Mouse (Mus musculus) stomach, embryonic 14.5 days (tissue): Measurements from ENCODE around the gene Fhl2. TPM values are rescaled to one million over a fixed set of nuclear protein-coding genes. Genes with fewer than 3 reads are reported as not detected.

Experiments
- ATAC-seq: fragments of 200-750 bp; cut with Nextera tagmentation; 2 replicates; pipeline ENCODE4 v1.8.0; 2017; ENCODE audit warnings: low read depth, moderate TSS enrichment; ENCODE audit not compliant: insufficient number of reproducible peaks, insufficient read depth, low FRiP score
- H3K27ac ChIP-seq: fragments of 300-500 bp; sonication (generic); 2 replicates; pipeline ENCODE4 v1.5.1; 2014; ENCODE audit warnings: mild to moderate bottlenecking, low read length, moderate library complexity, mixed read lengths
- H3K27me3 ChIP-seq: fragments of 300-500 bp; sonication (generic); 2 replicates; pipeline ENCODE4 v1.6.1; 2014; ENCODE audit warnings: low read length, control low read depth, mixed read lengths; ENCODE audit not compliant: control insufficient read depth, insufficient read depth
- H3K36me3 ChIP-seq: fragments of 300-500 bp; sonication (generic); 2 replicates; pipeline ENCODE4 v1.6.1; 2014; ENCODE audit warnings: mild to moderate bottlenecking, control low read depth, low read length, moderate library complexity, mixed read lengths; ENCODE audit not compliant: control insufficient read depth, insufficient read depth
- H3K4me1 ChIP-seq: fragments of 300-500 bp; sonication (generic); 2 replicates; pipeline ENCODE4 v1.6.1; 2014; ENCODE audit warnings: low read length, control low read depth, mixed read lengths; ENCODE audit not compliant: control insufficient read depth, insufficient read depth
- H3K4me2 ChIP-seq: fragments of 300-500 bp; sonication (generic); replicated peaks from 2 replicates; pipeline ENCODE4 v1.6.1; 2014; ENCODE audit warnings: low read depth, low read length, control low read depth
- H3K4me3 ChIP-seq: fragments of 300-500 bp; sonication (generic); 2 replicates; pipeline ENCODE4 v1.5.1; 2014; ENCODE audit warnings: low read depth, low read length, control low read depth
- H3K9ac ChIP-seq: fragments of 300-500 bp; sonication (generic); replicated peaks from 2 replicates; pipeline ENCODE4 v1.6.1; 2014; ENCODE audit warnings: low read depth, mild to moderate bottlenecking, control low read depth, low read length, moderate library complexity, mixed read lengths
- H3K9me3 ChIP-seq: fragments of 300-500 bp; sonication (generic); 2 replicates; pipeline ENCODE4 v1.6.1; 2016; ENCODE audit warnings: low read depth, low read length, control low read depth; ENCODE audit not compliant: control insufficient read depth
- WGBS: fragments of 180-500 bp; shearing (Covaris S2); extraction: QIAGEN DNeasy Blood & Tissue Kit; methylation state at CpG from one replicate; pipeline ENCODE4 v1.1.7; 2014; 5-methylcytosine and 5-hydroxymethylcytosine counted together
- polyA plus RNA-seq: library from polyadenylated mRNA; unstranded; fragments of >200 nt; fragmentation: Nextera tagmentation; extraction: Ambion mirVana; gene quantifications from 2 replicates; pipeline ENCODE4 v1.2.1, GENCODE M21; 2014

The Fhl2 gene
- 97.4 and 105 TPM in 2 replicates for polyA plus RNA-seq

GRCm38 (mm10) chr1:43196661-43197241 is at the start of gene Fhl2:
Gene Fhl2, minus strand, starts transcription at chr1:43196984.
- no peak for ATAC-seq
- no peak within 1 kb of the TSS for H3K4me2 ChIP-seq
- H3K27ac ChIP-seq, result 0 out of 2 replicates have a peak within 1 kb of the TSS, but pooled peaks have one; percentile 16

GRCm38 (mm10) chr1:43245014-43245413 is 48.2 kb upstream of the Fhl2 start:
- Histone ChIP-seq H3K4me1 (no peaks in the 10 kb centered on the region), H3K4me2 (no peak overlapping the region), H3K36me3 (no peaks in the 10 kb centered on the region), H3K9me3 (no peaks in the 10 kb centered on the region), H3K27me3 (no peaks in the 10 kb centered on the region), H3K4me3 (no peak overlapping the region), H3K27ac (no peak overlapping the region), H3K9ac (no peak overlapping the region)
- WGBS, result 81% methylated on average over 2 of the region's 2 CpGs
- ATAC-seq, result no peak

More at GRCm38 (mm10) chr1:43196661-43197241, at the start of gene Fhl2:
- no peak within 1 kb of the TSS for H3K9ac ChIP-seq
- peaks cover 6% of the 10 kb centered on the region for H3K4me1 ChIP-seq
- H3K4me3 ChIP-seq, result no peak within 1 kb of the TSS
- no peaks in the 10 kb centered on the region for H3K27me3 ChIP-seq
- WGBS, result 67% methylated on average over 5 of the region's 5 CpGs
- H3K9me3 ChIP-seq, result no peaks in the 10 kb centered on the region
- no peaks in the 10 kb centered on the region for H3K36me3 ChIP-seq

DNA sequence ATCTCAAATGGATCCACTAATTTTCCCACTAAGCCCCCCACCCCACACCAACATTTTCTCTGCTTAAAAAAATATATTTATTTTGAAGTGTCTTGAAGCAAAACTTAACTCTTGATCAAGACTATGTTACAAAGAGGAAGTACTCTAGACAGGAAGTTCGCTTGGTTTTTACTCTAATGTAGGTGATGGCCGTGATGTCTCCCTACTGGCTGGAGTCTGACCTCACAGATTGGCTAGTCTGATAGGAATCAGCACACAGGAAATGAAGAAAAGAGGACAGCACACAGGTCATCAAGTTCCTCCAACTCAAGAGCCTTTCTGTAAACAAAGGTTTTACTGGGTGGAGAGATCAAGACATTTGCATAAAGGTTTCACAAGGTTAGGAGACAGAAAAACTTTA is 44.4 kb upstream of the Fhl2 start:
- Histone ChIP-seq H3K4me1 (no peaks in the 10 kb centered on the region), H3K4me2 (no peak overlapping the region), H3K4me3 (no peak overlapping the region), H3K9ac (no peak overlapping the region), H3K27ac (no peak overlapping the region), H3K9me3 (no peaks in the 10 kb centered on the region), H3K36me3 (no peaks in the 10 kb centered on the region), H3K27me3 (no peaks in the 10 kb centered on the region)
- WGBS, result 69% methylated on average over 2 of the region's 2 CpGs
- no peak for ATAC-seq

DNA sequence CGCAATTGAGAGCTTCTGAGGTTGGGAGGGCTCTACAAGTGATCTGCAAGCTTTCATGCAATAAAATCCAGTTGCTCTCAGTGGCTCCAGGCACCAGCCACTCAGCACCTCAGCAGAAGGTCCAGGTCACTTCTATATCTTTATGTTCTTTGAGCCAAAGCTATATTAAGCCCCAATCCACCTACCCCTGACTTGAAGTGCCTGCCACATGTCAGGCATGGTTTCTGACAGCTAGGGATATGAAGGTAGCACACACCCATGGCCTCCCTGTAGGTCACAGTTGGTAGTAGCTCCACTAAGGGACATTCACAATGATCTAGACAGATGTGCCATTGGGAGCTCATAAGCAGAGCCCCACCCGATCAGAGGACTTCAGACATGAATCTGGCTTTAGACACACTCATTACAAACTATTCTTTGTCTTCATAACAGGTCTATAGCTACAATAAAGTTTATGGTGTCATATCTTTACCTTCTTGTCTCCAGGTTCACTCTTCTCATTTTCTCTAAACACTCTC is 43.1 kb upstream of the Fhl2 start:
- Histone ChIP-seq H3K4me3 (no peak overlapping the region), H3K4me2 (no peak overlapping the region), H3K9ac (no peak overlapping the region), H3K9me3 (no peaks in the 10 kb centered on the region), H3K4me1 (no peaks in the 10 kb centered on the region), H3K27ac (no peak overlapping the region), H3K36me3 (no peaks in the 10 kb centered on the region), H3K27me3 (no peaks in the 10 kb centered on the region)
- 81% methylated on average over 2 of the region's 2 CpGs for WGBS
- no peak for ATAC-seq

DNA sequence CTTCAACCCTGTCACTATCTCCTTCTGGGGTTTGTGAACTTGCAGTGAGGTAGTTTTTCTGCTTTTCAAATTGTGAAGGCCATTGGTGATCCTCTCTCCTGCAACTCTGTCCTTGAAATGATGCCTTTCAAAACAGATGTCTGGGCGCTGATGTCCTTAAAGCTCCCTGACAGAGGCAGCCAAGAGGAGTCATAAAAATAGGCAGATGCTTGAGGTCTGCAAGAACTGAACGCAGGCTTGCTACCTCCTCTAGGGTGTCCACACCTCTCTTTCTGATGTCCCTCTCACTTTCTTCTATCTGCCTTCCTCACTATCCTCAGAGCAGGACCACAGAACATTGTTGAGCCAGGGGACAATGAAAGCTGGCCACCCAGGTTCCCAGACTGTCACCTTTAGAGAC is 41.7 kb upstream of the Fhl2 start:
- 73% methylated on average over 2 of the region's 2 CpGs for WGBS
- Histone ChIP-seq H3K4me1 (no peaks in the 10 kb centered on the region), H3K4me2 (no peak overlapping the region), H3K36me3 (no peaks in the 10 kb centered on the region), H3K4me3 (no peak overlapping the region), H3K9ac (no peak overlapping the region), H3K9me3 (no peaks in the 10 kb centered on the region), H3K27ac (no peak overlapping the region), H3K27me3 (no peaks in the 10 kb centered on the region)
- no peak for ATAC-seq

- no peaks in the 10 kb centered on the region for H3K4me1 ChIP-seq
- no peak overlapping the region for H3K27ac ChIP-seq
- no peak overlapping the region for H3K4me2 ChIP-seq
- no peaks in the 10 kb centered on the region for H3K9me3 ChIP-seq
- 87% methylated on average over 3 of the region's 3 CpGs for WGBS
- H3K9ac ChIP-seq, result no peak overlapping the region
- no peaks in the 10 kb centered on the region for H3K27me3 ChIP-seq
- no peak for ATAC-seq
- no peaks in the 10 kb centered on the region for H3K36me3 ChIP-seq
- no peak overlapping the region for H3K4me3 ChIP-seq
Measured at GRCm38 (mm10) chr1:43237360-43238235, 40.8 kb upstream of the Fhl2 start.

DNA sequence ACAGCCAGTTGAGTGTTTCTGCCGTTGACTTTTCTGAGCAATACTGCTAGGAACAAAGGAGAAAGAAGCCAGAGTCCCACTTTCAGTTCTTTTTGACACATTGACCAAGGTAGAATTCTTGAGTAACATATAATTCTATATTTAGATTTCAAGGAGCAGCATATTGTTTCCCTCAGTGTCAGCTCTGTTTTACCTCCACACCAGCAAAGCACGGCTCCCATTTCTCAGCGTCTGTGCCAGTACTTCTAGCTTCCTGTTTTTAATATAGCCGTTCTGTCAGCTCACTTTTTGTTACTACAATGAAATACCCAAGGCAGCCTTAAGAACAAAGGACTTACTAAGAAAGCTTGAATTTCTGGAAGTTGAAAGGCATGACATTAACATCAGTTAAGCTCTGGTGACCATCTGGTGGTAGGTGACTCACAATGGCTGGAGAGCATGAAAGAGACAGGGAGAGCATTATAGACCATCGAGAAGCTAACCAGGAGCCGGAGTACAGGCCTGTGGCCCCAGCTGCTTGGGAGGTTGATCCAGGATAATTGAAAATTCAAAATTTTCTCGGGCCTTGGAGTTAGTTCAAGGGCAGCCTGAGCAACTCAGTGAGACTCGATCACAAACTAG is 28.9 kb upstream of the Fhl2 start:
- H3K4me2 ChIP-seq, result no peak overlapping the region
- H3K4me3 ChIP-seq, result no peak overlapping the region
- no peaks in the 10 kb centered on the region for H3K36me3 ChIP-seq
- no peaks in the 10 kb centered on the region for H3K9me3 ChIP-seq
- no peaks in the 10 kb centered on the region for H3K27me3 ChIP-seq
- H3K4me1 ChIP-seq, result 0 out of 2 replicates have a peak, but pooled peaks cover 3% of the 10 kb centered on the region
- 49% methylated on average over 8 of the region's 8 CpGs for WGBS
- H3K9ac ChIP-seq, result no peak overlapping the region
- peak; percentile 53; the same call in 1 of the 2 replicates for ATAC-seq
- H3K27ac ChIP-seq, result peak overlapping the region; percentile 18; the same call in 1 of the 2 replicates

DNA sequence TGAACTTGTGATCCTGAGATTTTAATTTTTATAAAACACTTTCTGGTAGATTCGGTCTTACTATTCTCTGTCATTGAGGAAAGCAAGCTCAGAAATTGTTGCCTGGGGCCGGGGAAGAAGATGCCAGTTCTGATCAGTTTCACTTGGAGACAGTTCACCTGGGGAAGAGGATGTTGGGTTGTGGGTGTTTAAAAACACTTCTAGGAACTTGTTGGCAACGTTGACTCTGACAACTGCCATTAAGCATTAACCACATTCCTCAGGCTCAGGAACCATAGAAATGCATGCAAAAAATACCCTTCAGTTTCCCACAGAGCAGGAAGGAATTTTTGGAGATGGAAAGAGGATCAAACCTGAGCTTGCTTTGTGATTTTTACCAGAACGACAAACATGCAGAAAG is 28.2 kb upstream of the Fhl2 start:
- H3K4me3 ChIP-seq, result no peak overlapping the region
- no peaks in the 10 kb centered on the region for H3K9me3 ChIP-seq
- no peak overlapping the region for H3K4me2 ChIP-seq
- H3K36me3 ChIP-seq, result no peaks in the 10 kb centered on the region
- WGBS, result 66% methylated on average over 4 of the region's 4 CpGs
- H3K27ac ChIP-seq, result peak overlapping the region; percentile 4; the same call in 1 of the 2 replicates
- H3K9ac ChIP-seq, result no peak overlapping the region
- ATAC-seq, result no peak
- H3K27me3 ChIP-seq, result no peaks in the 10 kb centered on the region
- H3K4me1 ChIP-seq, result 0 out of 2 replicates have a peak, but pooled peaks cover 3% of the 10 kb centered on the region
